Mouse (Mus musculus) forebrain, embryonic 13.5 days (tissue): ENCODE measurements around the gene Crmp1. TPM values are rescaled to one million over a fixed set of nuclear protein-coding genes. Genes with fewer than 3 reads are reported as not detected.

Source experiments
- ATAC-seq: fragments of 200-750 bp; cut with Nextera tagmentation; 2 replicates; pipeline ENCODE4 v1.8.0; 2017
- H3K27ac ChIP-seq: fragments of 300-500 bp; sonication (generic); 2 replicates; pipeline ENCODE4 v1.5.1; 2015; ENCODE audit warnings: inconsistent platforms, mild to moderate bottlenecking, moderate library complexity
- H3K27me3 ChIP-seq: fragments of 300-500 bp; sonication (generic); 2 replicates; pipeline ENCODE4 v1.6.1; 2015; ENCODE audit warnings: mild to moderate bottlenecking, inconsistent platforms
- H3K36me3 ChIP-seq: fragments of 300-500 bp; sonication (generic); 2 replicates; pipeline ENCODE4 v1.6.1; 2015; ENCODE audit warnings: mild to moderate bottlenecking, inconsistent platforms; ENCODE audit not compliant: poor library complexity, severe bottlenecking
- H3K4me1 ChIP-seq: fragments of 300-500 bp; sonication (generic); 2 replicates; pipeline ENCODE4 v1.6.1; 2015; ENCODE audit warnings: inconsistent platforms
- H3K4me2 ChIP-seq: fragments of 300-500 bp; sonication (generic); 2 replicates; pipeline ENCODE4 v1.6.1; 2015; ENCODE audit warnings: inconsistent platforms, mild to moderate bottlenecking, moderate library complexity
- H3K4me3 ChIP-seq: fragments of 300-500 bp; sonication (generic); 2 replicates; pipeline ENCODE4 v1.5.1; 2015; ENCODE audit warnings: mild to moderate bottlenecking, inconsistent platforms
- H3K9ac ChIP-seq: fragments of 300-500 bp; sonication (generic); 2 replicates; pipeline ENCODE4 v1.6.1; 2015; ENCODE audit warnings: mild to moderate bottlenecking, inconsistent platforms
- H3K9me3 ChIP-seq: fragments of 300-500 bp; sonication (generic); replicated peaks from 2 replicates; pipeline ENCODE4 v1.6.1; 2016; ENCODE audit warnings: inconsistent platforms
- WGBS: fragments of 180-500 bp; shearing (Covaris S2); methylation state at CpG from one replicate; pipeline ENCODE4 v1.1.7; 2015; 5-methylcytosine and 5-hydroxymethylcytosine counted together
- polyA plus RNA-seq: library from polyadenylated mRNA; unstranded; fragments of >200 nt; fragmentation: Nextera tagmentation; extraction: Ambion mirVana; gene quantifications from 2 replicates; pipeline ENCODE4 v1.2.1, GENCODE M21; 2015

Crmp1 gene
- polyA plus RNA-seq: 474 and 511 TPM in 2 replicates

GRCm38 (mm10) chr5:37241651-37242151 is at the start of gene Crmp1:
TSS of gene Crmp1 (plus strand) at chr5:37241940.
- ATAC-seq: peak; percentile 72
- Histone ChIP-seq H3K4me2 (peak within 1 kb of the TSS; percentile 82), H3K27ac (0 out of 2 replicates have a peak within 1 kb of the TSS, but pooled peaks have one; percentile 7), H3K9me3 (no peaks in the 10 kb centered on the region), H3K4me3 (peak within 1 kb of the TSS; percentile 78), H3K36me3 (no peaks in the 10 kb centered on the region), H3K9ac (peak within 1 kb of the TSS; percentile 88), H3K27me3 (peaks cover 64% of the 10 kb centered on the region), H3K4me1 (peaks cover 46% of the 10 kb centered on the region)
- WGBS: 3% methylated on average over 12 of the region's 56 CpGs

- Histone ChIP-seq H3K4me2 (no peak overlapping the region), H3K4me3 (no peak overlapping the region), H3K9me3 (no peaks in the 10 kb centered on the region), H3K36me3 (no peaks in the 10 kb centered on the region), H3K9ac (no peak overlapping the region), H3K27me3 (0 out of 2 replicates have a peak, but pooled peaks cover 3% of the 10 kb centered on the region), H3K27ac (no peak overlapping the region), H3K4me1 (peaks cover 26% of the 10 kb centered on the region)
- WGBS: 74% methylated on average over 8 of the region's 8 CpGs
- no peak for ATAC-seq
Observed at GRCm38 (mm10) chr5:37196196-37196595, 45.5 kb upstream of the Crmp1 start.

GRCm38 (mm10) chr5:37196666-37197250 is 45.0 kb upstream of the Crmp1 start:
- Histone ChIP-seq H3K4me3 (no peak overlapping the region), H3K27me3 (0 out of 2 replicates have a peak, but pooled peaks cover 3% of the 10 kb centered on the region), H3K4me2 (no peak overlapping the region), H3K4me1 (peaks cover 26% of the 10 kb centered on the region), H3K9ac (no peak overlapping the region), H3K9me3 (no peaks in the 10 kb centered on the region), H3K36me3 (no peaks in the 10 kb centered on the region), H3K27ac (no peak overlapping the region)
- ATAC-seq: no peak
- 76% methylated on average over 10 of the region's 10 CpGs for WGBS

GRCm38 (mm10) chr5:37197423-37197822 is 44.3 kb upstream of the Crmp1 start:
- no peak overlapping the region for H3K4me2 ChIP-seq
- 0 out of 2 replicates have a peak, but pooled peaks cover 3% of the 10 kb centered on the region for H3K27me3 ChIP-seq
- H3K9ac ChIP-seq: no peak overlapping the region
- H3K9me3 ChIP-seq: no peaks in the 10 kb centered on the region
- H3K4me1 ChIP-seq: peaks cover 26% of the 10 kb centered on the region
- no peak overlapping the region for H3K4me3 ChIP-seq
- H3K36me3 ChIP-seq: no peaks in the 10 kb centered on the region
- no peak overlapping the region for H3K27ac ChIP-seq
- no peak for ATAC-seq
- 76% methylated on average over 3 of the region's 3 CpGs for WGBS

- Histone ChIP-seq H3K4me3 (no peak overlapping the region), H3K9me3 (no peaks in the 10 kb centered on the region), H3K9ac (no peak overlapping the region), H3K4me1 (peaks cover 26% of the 10 kb centered on the region), H3K27ac (peak overlapping the region; percentile 37; the same call in 1 of the 2 replicates), H3K27me3 (no peaks in the 10 kb centered on the region), H3K36me3 (no peaks in the 10 kb centered on the region), H3K4me2 (no peak overlapping the region)
- 37% methylated on average over 2 of the region's 2 CpGs for WGBS
- peak; percentile 32 for ATAC-seq
Observed at GRCm38 (mm10) chr5:37198011-37198688, 43.6 kb upstream of the Crmp1 start.

GRCm38 (mm10) chr5:37202285-37202684 is 39.5 kb upstream of the Crmp1 start:
- Histone ChIP-seq H3K9me3 (no peaks in the 10 kb centered on the region), H3K4me3 (no peak overlapping the region), H3K4me2 (no peak overlapping the region), H3K4me1 (peaks cover 15% of the 10 kb centered on the region), H3K9ac (no peak overlapping the region), H3K27ac (no peak overlapping the region), H3K27me3 (no peaks in the 10 kb centered on the region), H3K36me3 (no peaks in the 10 kb centered on the region)
- no peak for ATAC-seq
- 31% methylated on average over 1 of the region's 1 CpGs for WGBS

- H3K4me1 ChIP-seq: no peaks in the 10 kb centered on the region
- no peak for ATAC-seq
Observed at GRCm38 (mm10) chr5:37204886-37205285, 36.9 kb upstream of the Crmp1 start.

GRCm38 (mm10) chr5:37205420-37205819 is 36.3 kb upstream of the Crmp1 start:
- Histone ChIP-seq H3K4me1 (no peaks in the 10 kb centered on the region), H3K36me3 (no peaks in the 10 kb centered on the region), H3K9me3 (no peaks in the 10 kb centered on the region), H3K27ac (no peak overlapping the region), H3K4me3 (no peak overlapping the region), H3K9ac (no peak overlapping the region), H3K4me2 (no peak overlapping the region), H3K27me3 (no peaks in the 10 kb centered on the region)
- no peak for ATAC-seq
- WGBS: 93% methylated on average over 1 of the region's 1 CpGs

More at GRCm38 (mm10) chr5:37204886-37205285, 36.9 kb upstream of the Crmp1 start:
- Histone ChIP-seq H3K9me3 (no peaks in the 10 kb centered on the region), H3K36me3 (no peaks in the 10 kb centered on the region), H3K4me2 (no peak overlapping the region), H3K4me3 (no peak overlapping the region), H3K27ac (no peak overlapping the region), H3K9ac (no peak overlapping the region), H3K27me3 (no peaks in the 10 kb centered on the region)
- WGBS: 86% methylated on average over 7 of the region's 7 CpGs

GRCm38 (mm10) chr5:37206364-37206763 is 35.4 kb upstream of the Crmp1 start:
- Histone ChIP-seq H3K27ac (no peak overlapping the region), H3K27me3 (no peaks in the 10 kb centered on the region; the same call in 1 of the 2 replicates), H3K9me3 (no peaks in the 10 kb centered on the region), H3K4me2 (no peak overlapping the region), H3K9ac (no peak overlapping the region), H3K4me1 (no peaks in the 10 kb centered on the region), H3K4me3 (no peak overlapping the region), H3K36me3 (no peaks in the 10 kb centered on the region)
- ATAC-seq: no peak
- 53% methylated on average over 2 of the region's 2 CpGs for WGBS

GRCm38 (mm10) chr5:37212938-37213708 is 28.6 kb upstream of the Crmp1 start:
- 82% methylated on average over 9 of the region's 9 CpGs for WGBS
- no peak for ATAC-seq
- Histone ChIP-seq H3K27ac (no peak overlapping the region), H3K4me2 (no peak overlapping the region), H3K4me3 (no peak overlapping the region), H3K27me3 (no peaks in the 10 kb centered on the region; the same call in 1 of the 2 replicates), H3K9ac (no peak overlapping the region), H3K9me3 (no peaks in the 10 kb centered on the region), H3K4me1 (no peaks in the 10 kb centered on the region), H3K36me3 (no peaks in the 10 kb centered on the region)

GRCm38 (mm10) chr5:37213709-37214103 is 28.0 kb upstream of the Crmp1 start:
- H3K27me3 ChIP-seq: no peaks in the 10 kb centered on the region; the same call in 1 of the 2 replicates
- H3K9me3 ChIP-seq: no peaks in the 10 kb centered on the region
- H3K9ac ChIP-seq: no peak overlapping the region
- H3K4me2 ChIP-seq: no peak overlapping the region
- no peak overlapping the region for H3K27ac ChIP-seq
- no peak overlapping the region for H3K4me3 ChIP-seq
- 82% methylated on average over 4 of the region's 4 CpGs for WGBS
- no peaks in the 10 kb centered on the region for H3K4me1 ChIP-seq
- no peaks in the 10 kb centered on the region for H3K36me3 ChIP-seq
- no peak for ATAC-seq

- Histone ChIP-seq H3K27ac (no peak overlapping the region), H3K4me2 (no peak overlapping the region), H3K9ac (no peak overlapping the region), H3K9me3 (no peaks in the 10 kb centered on the region), H3K4me1 (no peaks in the 10 kb centered on the region), H3K4me3 (no peak overlapping the region), H3K27me3 (no peaks in the 10 kb centered on the region; the same call in 1 of the 2 replicates), H3K36me3 (no peaks in the 10 kb centered on the region)
- 82% methylated on average over 6 of the region's 6 CpGs for WGBS
- no peak for ATAC-seq
Observed at GRCm38 (mm10) chr5:37214614-37215013, 27.1 kb upstream of the Crmp1 start.
